Mouse (Mus musculus): ENCODE measurements at regions not wholly inside any gene's neighbourhood (a gene's known extent, or its start where the extent isn't known, plus 50 kb on each side); places are given as distances from the start of the nearest gene placed in this dataset.

GRCm38 (mm10) chr8:103493932-103494493, 607.4 kb upstream of the Cdh5 start:
- TF ChIP-seq POLR2A (IDR thresholded peaks at IDR 0.05; ENCODE audit: insufficient read length, low read depth) (no peak), E2F4 (IDR thresholded peaks at IDR 0.05; ENCODE audit: insufficient read depth) (no peak)

All from myocyte (in vitro differentiated cells).